Mouse (Mus musculus) c-Kit-positive CD71-positive TER-119-negative erythroid progenitor cells, embryonic 14.5 days (primary cell): ENCODE data around the gene Crkl.
A peak's percentile ranks its signal among the peaks of the same experiment; 100 is the strongest.

Source experiments
- DNase-seq: peaks from one replicate; pipeline ENCODE4 v3.0.0-alpha.2; 2013; ENCODE audit warnings: low read depth

Crkl gene

GRCm38 (mm10) chr16:17451541-17452372 lies at the start of gene Crkl:
TSS of gene Crkl (plus strand) at chr16:17451987.
- DNase-seq = peak; percentile 96

- DNase-seq = peak; percentile 55
Measured at GRCm38 (mm10) chr16:17402855-17403254, 48.9 kb upstream of the Crkl start.

- peak; percentile 35 for DNase-seq
Measured at GRCm38 (mm10) chr16:17405271-17405696, 46.5 kb upstream of the Crkl start.

- DNase-seq = peak; percentile 98
Measured at GRCm38 (mm10) chr16:17405736-17406443, 45.9 kb upstream of the Crkl start, which contains the start of the genes Snap29 and Pi4ka. TSS of gene Snap29 (plus strand) at chr16:17405986. TSS of gene Pi4ka (minus strand) at chr16:17406314.

- DNase-seq = peak; percentile 20
Measured at GRCm38 (mm10) chr16:17406512-17407231, 45.1 kb upstream of the Crkl start.

- no peak for DNase-seq
Measured at GRCm38 (mm10) chr16:17409046-17409445, 42.7 kb upstream of the Crkl start.

- no peak for DNase-seq
Measured at GRCm38 (mm10) chr16:17410209-17410608, 41.6 kb upstream of the Crkl start.

- DNase-seq = no peak
Measured at GRCm38 (mm10) chr16:17423021-17423420, 28.8 kb upstream of the Crkl start.

GRCm38 (mm10) chr16:17432576-17432975 lies 19.2 kb upstream of the Crkl start:
- DNase-seq = no peak

- no peak for DNase-seq
Measured at GRCm38 (mm10) chr16:17452373-17452715, 557 bp downstream of the Crkl start.

GRCm38 (mm10) chr16:17456901-17457300 lies 5.1 kb downstream of the Crkl start:
- DNase-seq = no peak

- DNase-seq = peak; percentile 58
Measured at GRCm38 (mm10) chr16:17460254-17460653, 8.5 kb downstream of the Crkl start.

GRCm38 (mm10) chr16:17461596-17461995 lies 9.8 kb downstream of the Crkl start:
- DNase-seq = no peak

GRCm38 (mm10) chr16:17463184-17463583 lies 11.4 kb downstream of the Crkl start:
- DNase-seq = no peak

GRCm38 (mm10) chr16:17466875-17467663 lies 15.3 kb downstream of the Crkl start:
- DNase-seq = no peak

- no peak for DNase-seq
Measured at GRCm38 (mm10) chr16:17472498-17472897, 20.7 kb downstream of the Crkl start.

- DNase-seq = peak; percentile 46
Measured at GRCm38 (mm10) chr16:17474091-17474490, 22.3 kb downstream of the Crkl start.

GRCm38 (mm10) chr16:17474761-17475160 lies 23.0 kb downstream of the Crkl start:
- DNase-seq = no peak

GRCm38 (mm10) chr16:17475326-17475725 lies 23.5 kb downstream of the Crkl start:
- DNase-seq = no peak

GRCm38 (mm10) chr16:17478331-17478943 lies 26.6 kb downstream of the Crkl start:
- DNase-seq = no peak

- no peak for DNase-seq
Measured at GRCm38 (mm10) chr16:17481465-17481864, 29.7 kb downstream of the Crkl start.
